Mouse (Mus musculus): ENCODE data around the gene Ncbp3. TPM values are rescaled to one million over a fixed set of nuclear protein-coding genes. Genes with fewer than 3 reads are reported as not detected.
A peak's percentile ranks its signal among the peaks of the same experiment; 100 is the strongest.

Ncbp3 gene
- polyA plus RNA-seq, 2 experiments = 7.1 to 10.1 TPM

GRCm38 (mm10) chr11:73057701-73058100 lies 10.1 kb downstream of the Ncbp3 start:
- no peak for DNase-seq (ENCODE audit: low spot score)
- H3K36me3 ChIP-seq (ENCODE audit: control insufficient read depth, insufficient read depth, low read length) = peaks cover 68% of the 10 kb centered on the region

GRCm38 (mm10) chr11:73059630-73060029 lies 12.0 kb downstream of the Ncbp3 start:
- Histone ChIP-seq H3K4me3 (replicated peaks; ENCODE audit: low read length) (no peak overlapping the region), H3K4me1 (ENCODE audit: control insufficient read depth, insufficient read depth, low read length) (no peaks in the 10 kb centered on the region), H3K36me3 (ENCODE audit: control insufficient read depth, insufficient read depth, low read length) (peaks cover 55% of the 10 kb centered on the region), H3K27ac (replicated peaks; ENCODE audit: low read depth, low read length) (no peak overlapping the region), H3K9me3 (ENCODE audit: control insufficient read depth, low read length) (no peaks in the 10 kb centered on the region), H3K27me3 (ENCODE audit: control insufficient read depth, insufficient read depth, low read length) (no peaks in the 10 kb centered on the region), H3K4me2 (replicated peaks; ENCODE audit: low read depth, low read length, severe bottlenecking) (no peak overlapping the region), H3K9ac (ENCODE audit: low read depth, low read length, severe bottlenecking) (no peak overlapping the region)
- no peak for DNase-seq (ENCODE audit: low spot score)
- no peak for ATAC-seq (ENCODE audit: low FRiP score, low read depth)
- TF ChIP-seq POLR2A (IDR thresholded peaks at IDR 0.05; ENCODE audit: borderline replicate concordance, extremely low read depth, insufficient read depth, insufficient read length) = no peak
- WGBS = 89% methylated on average over 3 of the region's 3 CpGs

More at GRCm38 (mm10) chr11:73057701-73058100, 10.1 kb downstream of the Ncbp3 start:
- no peak overlapping the region for H3K4me3 ChIP-seq (replicated peaks; ENCODE audit: low read length)
- no peak overlapping the region for H3K9ac ChIP-seq (ENCODE audit: low read depth, low read length, severe bottlenecking)
- no peaks in the 10 kb centered on the region for H3K9me3 ChIP-seq (ENCODE audit: control insufficient read depth, low read length)
- no peak overlapping the region for H3K4me2 ChIP-seq (replicated peaks; ENCODE audit: low read depth, low read length, severe bottlenecking)
- H3K4me1 ChIP-seq (ENCODE audit: control insufficient read depth, insufficient read depth, low read length) = no peaks in the 10 kb centered on the region
- no peaks in the 10 kb centered on the region for H3K27me3 ChIP-seq (ENCODE audit: control insufficient read depth, insufficient read depth, low read length)
- no peak for ATAC-seq (ENCODE audit: low FRiP score, low read depth)
- no peak for TF ChIP-seq POLR2A (IDR thresholded peaks at IDR 0.05; ENCODE audit: borderline replicate concordance, extremely low read depth, insufficient read depth, insufficient read length)
- WGBS = 91% methylated on average over 5 of the region's 5 CpGs
- no peak overlapping the region for H3K27ac ChIP-seq (replicated peaks; ENCODE audit: low read depth, low read length)

GRCm38 (mm10) chr11:73061413-73061812 lies 13.8 kb downstream of the Ncbp3 start:
- no peak for TF ChIP-seq POLR2A (IDR thresholded peaks at IDR 0.05; ENCODE audit: borderline replicate concordance, extremely low read depth, insufficient read depth, insufficient read length)
- Histone ChIP-seq H3K4me3 (replicated peaks; ENCODE audit: low read length) (no peak overlapping the region), H3K4me2 (replicated peaks; ENCODE audit: low read depth, low read length, severe bottlenecking) (no peak overlapping the region), H3K9me3 (ENCODE audit: control insufficient read depth, low read length) (no peaks in the 10 kb centered on the region), H3K27me3 (ENCODE audit: control insufficient read depth, insufficient read depth, low read length) (no peaks in the 10 kb centered on the region), H3K27ac (replicated peaks; ENCODE audit: low read depth, low read length) (no peak overlapping the region), H3K4me1 (ENCODE audit: control insufficient read depth, insufficient read depth, low read length) (no peaks in the 10 kb centered on the region), H3K36me3 (ENCODE audit: control insufficient read depth, insufficient read depth, low read length) (peaks cover 50% of the 10 kb centered on the region), H3K9ac (ENCODE audit: low read depth, low read length, severe bottlenecking) (no peak overlapping the region)
- ATAC-seq (ENCODE audit: low FRiP score, low read depth) (no peak), DNase-seq (ENCODE audit: low spot score) (no peak)
- WGBS = 90% methylated on average over 3 of the region's 3 CpGs

GRCm38 (mm10) chr11:73071839-73072238 lies 24.3 kb downstream of the Ncbp3 start:
- Histone ChIP-seq H3K27me3 (ENCODE audit: control insufficient read depth, insufficient read depth, low read length) (no peaks in the 10 kb centered on the region), H3K9ac (ENCODE audit: low read depth, low read length, severe bottlenecking) (no peak overlapping the region), H3K9me3 (ENCODE audit: control insufficient read depth, low read length) (no peaks in the 10 kb centered on the region), H3K4me3 (replicated peaks; ENCODE audit: low read length) (no peak overlapping the region), H3K27ac (replicated peaks; ENCODE audit: low read depth, low read length) (no peak overlapping the region), H3K36me3 (ENCODE audit: control insufficient read depth, insufficient read depth, low read length) (peaks cover 91% of the 10 kb centered on the region), H3K4me2 (replicated peaks; ENCODE audit: low read depth, low read length, severe bottlenecking) (no peak overlapping the region), H3K4me1 (ENCODE audit: control insufficient read depth, insufficient read depth, low read length) (no peaks in the 10 kb centered on the region)
- WGBS = 86% methylated on average over 3 of the region's 3 CpGs
- TF ChIP-seq POLR2A (IDR thresholded peaks at IDR 0.05; ENCODE audit: borderline replicate concordance, extremely low read depth, insufficient read depth, insufficient read length) = no peak
- ATAC-seq (ENCODE audit: low FRiP score, low read depth) = no peak
- DNase-seq (ENCODE audit: low spot score) = peak; percentile 5

- Histone ChIP-seq H3K4me2 (replicated peaks; ENCODE audit: low read depth, low read length, severe bottlenecking) (no peak overlapping the region), H3K4me3 (replicated peaks; ENCODE audit: low read length) (no peak overlapping the region), H3K27ac (replicated peaks; ENCODE audit: low read depth, low read length) (0 out of 2 replicates have a peak overlapping the region, but pooled peaks have one; percentile 8), H3K4me1 (ENCODE audit: control insufficient read depth, insufficient read depth, low read length) (no peaks in the 10 kb centered on the region), H3K27me3 (ENCODE audit: control insufficient read depth, insufficient read depth, low read length) (no peaks in the 10 kb centered on the region), H3K9me3 (ENCODE audit: control insufficient read depth, low read length) (no peaks in the 10 kb centered on the region), H3K36me3 (ENCODE audit: control insufficient read depth, insufficient read depth, low read length) (peaks cover 88% of the 10 kb centered on the region), H3K9ac (ENCODE audit: low read depth, low read length, severe bottlenecking) (no peak overlapping the region)
- 79% methylated on average over 4 of the region's 4 CpGs for WGBS
- ATAC-seq (ENCODE audit: low FRiP score, low read depth) (no peak), DNase-seq (ENCODE audit: low spot score) (no peak)
- no peak for TF ChIP-seq POLR2A (IDR thresholded peaks at IDR 0.05; ENCODE audit: borderline replicate concordance, extremely low read depth, insufficient read depth, insufficient read length)
Observed at GRCm38 (mm10) chr11:73076295-73076694, 28.7 kb downstream of the Ncbp3 start.

GRCm38 (mm10) chr11:73076733-73077132 lies 29.1 kb downstream of the Ncbp3 start:
- Histone ChIP-seq H3K4me3 (replicated peaks; ENCODE audit: low read length) (no peak overlapping the region), H3K4me1 (ENCODE audit: control insufficient read depth, insufficient read depth, low read length) (no peaks in the 10 kb centered on the region), H3K36me3 (ENCODE audit: control insufficient read depth, insufficient read depth, low read length) (peaks cover 92% of the 10 kb centered on the region), H3K4me2 (replicated peaks; ENCODE audit: low read depth, low read length, severe bottlenecking) (no peak overlapping the region), H3K9me3 (ENCODE audit: control insufficient read depth, low read length) (no peaks in the 10 kb centered on the region), H3K9ac (ENCODE audit: low read depth, low read length, severe bottlenecking) (no peak overlapping the region), H3K27ac (replicated peaks; ENCODE audit: low read depth, low read length) (0 out of 2 replicates have a peak overlapping the region, but pooled peaks have one; percentile 8), H3K27me3 (ENCODE audit: control insufficient read depth, insufficient read depth, low read length) (no peaks in the 10 kb centered on the region)
- DNase-seq (ENCODE audit: low spot score) = peak; percentile 8
- TF ChIP-seq POLR2A (IDR thresholded peaks at IDR 0.05; ENCODE audit: borderline replicate concordance, extremely low read depth, insufficient read depth, insufficient read length) = no peak
- no peak for ATAC-seq (ENCODE audit: low FRiP score, low read depth)
- WGBS = 66% methylated on average over 4 of the region's 4 CpGs
